Mouse (Mus musculus): Measurements from ENCODE around the gene Arcn1. TPM values are rescaled to one million over a fixed set of nuclear protein-coding genes. Genes with fewer than 3 reads are reported as not detected.
A peak's percentile ranks its signal among the peaks of the same experiment; 100 is the strongest.

Gene Arcn1
- polyA plus RNA-seq, 1 experiment, result 40.6 TPM

- H3K79me2 ChIP-seq (ENCODE audit: control insufficient read depth, insufficient read depth), result no peaks in the 10 kb centered on the region
- no peak overlapping the region for H3K4me3 ChIP-seq
- H3K4me2 ChIP-seq (ENCODE audit: low read depth), result no peak overlapping the region
- H3ac ChIP-seq (ENCODE audit: control insufficient read depth, insufficient read length), result no peak overlapping the region
- no peaks in the 10 kb centered on the region for H3K27me3 ChIP-seq (ENCODE audit: control insufficient read depth, insufficient read depth, insufficient read length)
- H3K36me3 ChIP-seq (ENCODE audit: control insufficient read depth, insufficient read depth), result peaks cover 33% of the 10 kb centered on the region
- no peak for TF ChIP-seq SRF (IDR thresholded peaks at IDR 0.05; ENCODE audit: control insufficient read depth, insufficient read length, low read depth)
- TF ChIP-seq MAX (IDR thresholded peaks at IDR 0.05; ENCODE audit: low read depth), result no peak
- TF ChIP-seq E2F4 (IDR thresholded peaks at IDR 0.05; ENCODE audit: insufficient read depth), result no peak
- TF ChIP-seq TCF12 (IDR thresholded peaks at IDR 0.05; ENCODE audit: insufficient read depth, poor library complexity, severe bottlenecking), result no peak
- TF ChIP-seq MYOD1 (IDR thresholded peaks at IDR 0.05; ENCODE audit: control insufficient read depth in 1 of 3, insufficient read length in 2 of 3, low read depth in 2 of 3), result no peak
- no peak for TF ChIP-seq MYOG (IDR thresholded peaks at IDR 0.05; ENCODE audit: control insufficient read depth in 1 of 3, insufficient read depth in 1 of 3, insufficient read length in 2 of 3, low read depth in 2 of 3)
- TF ChIP-seq TCF3 (IDR thresholded peaks at IDR 0.05; ENCODE audit: insufficient read length, low read depth), result no peak
- no peak for TF ChIP-seq REST (IDR thresholded peaks at IDR 0.05; ENCODE audit: insufficient read depth, insufficient read length)
- TF ChIP-seq CEBPB (IDR thresholded peaks at IDR 0.05; ENCODE audit: insufficient read depth, poor library complexity, severe bottlenecking), result no peak
- TF ChIP-seq USF1 (IDR thresholded peaks at IDR 0.05; ENCODE audit: low read depth), result no peak
- no peak for TF ChIP-seq POLR2A (IDR thresholded peaks at IDR 0.05; ENCODE audit: insufficient read length, low read depth)
- TF ChIP-seq POLR2AphosphoS2 (IDR thresholded peaks at IDR 0.05; ENCODE audit: insufficient read length, low read depth), result no peak
Observed at GRCm38 (mm10) chr9:44805536-44805935, 37.9 kb upstream of the Arcn1 start.

GRCm38 (mm10) chr9:44804678-44805077 is 37.0 kb upstream of the Arcn1 start:
- TF ChIP-seq TCF3 (IDR thresholded peaks at IDR 0.05; ENCODE audit: insufficient read length, low read depth), result no peak
- no peak for TF ChIP-seq TCF12 (IDR thresholded peaks at IDR 0.05; ENCODE audit: insufficient read depth, poor library complexity, severe bottlenecking)
- no peak for TF ChIP-seq USF1 (IDR thresholded peaks at IDR 0.05; ENCODE audit: low read depth)
- TF ChIP-seq POLR2A (IDR thresholded peaks at IDR 0.05; ENCODE audit: insufficient read length, low read depth), result no peak
- TF ChIP-seq MAX (IDR thresholded peaks at IDR 0.05; ENCODE audit: low read depth), result no peak
- TF ChIP-seq MYOG (IDR thresholded peaks at IDR 0.05; ENCODE audit: control insufficient read depth in 1 of 3, insufficient read depth in 1 of 3, insufficient read length in 2 of 3, low read depth in 2 of 3), result peak in 2 of 3 experiments; percentile 82 to 87
- peak in 2 of 3 experiments; percentile 46 to 65 for TF ChIP-seq MYOD1 (IDR thresholded peaks at IDR 0.05; ENCODE audit: control insufficient read depth in 1 of 3, insufficient read length in 2 of 3, low read depth in 2 of 3)
- no peak for TF ChIP-seq E2F4 (IDR thresholded peaks at IDR 0.05; ENCODE audit: insufficient read depth)
- no peak for TF ChIP-seq REST (IDR thresholded peaks at IDR 0.05; ENCODE audit: insufficient read depth, insufficient read length)
- peaks cover 25% of the 10 kb centered on the region for H3K36me3 ChIP-seq (ENCODE audit: control insufficient read depth, insufficient read depth)

GRCm38 (mm10) chr9:44802808-44803450 is 35.3 kb upstream of the Arcn1 start, which contains the start of gene Ttc36:
Ttc36 (minus strand) TSS chr9:44803072.
- Histone ChIP-seq H3K4me2 (ENCODE audit: low read depth) (no peak within 1 kb of the TSS), H3K36me3 (ENCODE audit: control insufficient read depth, insufficient read depth) (peaks cover 11% of the 10 kb centered on the region), H3K79me2 (ENCODE audit: control insufficient read depth, insufficient read depth) (no peaks in the 10 kb centered on the region), H3K4me3 (no peak within 1 kb of the TSS), H3K27me3 (ENCODE audit: control insufficient read depth, insufficient read depth, insufficient read length) (no peaks in the 10 kb centered on the region), H3ac (ENCODE audit: control insufficient read depth, insufficient read length) (no peak within 1 kb of the TSS)
- no peak for TF ChIP-seq MAX (IDR thresholded peaks at IDR 0.05; ENCODE audit: low read depth)
- TF ChIP-seq E2F4 (IDR thresholded peaks at IDR 0.05; ENCODE audit: insufficient read depth), result no peak
- no peak for TF ChIP-seq MYOD1 (IDR thresholded peaks at IDR 0.05; ENCODE audit: control insufficient read depth in 1 of 3, insufficient read length in 2 of 3, low read depth in 2 of 3)
- no peak for TF ChIP-seq POLR2A (IDR thresholded peaks at IDR 0.05; ENCODE audit: insufficient read length, low read depth)
- no peak for TF ChIP-seq SRF (IDR thresholded peaks at IDR 0.05; ENCODE audit: control insufficient read depth, insufficient read length, low read depth)
- TF ChIP-seq CEBPB (IDR thresholded peaks at IDR 0.05; ENCODE audit: insufficient read depth, poor library complexity, severe bottlenecking), result no peak
- TF ChIP-seq USF1 (IDR thresholded peaks at IDR 0.05; ENCODE audit: low read depth), result no peak

More at GRCm38 (mm10) chr9:44804678-44805077, 37.0 kb upstream of the Arcn1 start:
- Histone ChIP-seq H3K79me2 (ENCODE audit: control insufficient read depth, insufficient read depth) (no peaks in the 10 kb centered on the region), H3ac (ENCODE audit: control insufficient read depth, insufficient read length) (no peak overlapping the region), H3K27me3 (ENCODE audit: control insufficient read depth, insufficient read depth, insufficient read length) (no peaks in the 10 kb centered on the region), H3K4me2 (ENCODE audit: low read depth) (no peak overlapping the region), H3K4me3 (no peak overlapping the region)

GRCm38 (mm10) chr9:44801669-44802068 is 34.0 kb upstream of the Arcn1 start:
- Histone ChIP-seq H3ac (ENCODE audit: control insufficient read depth, insufficient read length) (no peak overlapping the region), H3K27me3 (ENCODE audit: control insufficient read depth, insufficient read depth, insufficient read length) (no peaks in the 10 kb centered on the region), H3K36me3 (ENCODE audit: control insufficient read depth, insufficient read depth) (peaks cover 5% of the 10 kb centered on the region), H3K4me2 (ENCODE audit: low read depth) (no peak overlapping the region), H3K4me3 (no peak overlapping the region), H3K79me2 (ENCODE audit: control insufficient read depth, insufficient read depth) (no peaks in the 10 kb centered on the region)
- TF ChIP-seq REST (IDR thresholded peaks at IDR 0.05; ENCODE audit: insufficient read depth, insufficient read length) (no peak), CEBPB (IDR thresholded peaks at IDR 0.05; ENCODE audit: insufficient read depth, poor library complexity, severe bottlenecking) (no peak), TCF3 (IDR thresholded peaks at IDR 0.05; ENCODE audit: insufficient read length, low read depth) (no peak), USF1 (IDR thresholded peaks at IDR 0.05; ENCODE audit: low read depth) (no peak), MYOD1 (IDR thresholded peaks at IDR 0.05; ENCODE audit: control insufficient read depth in 1 of 3, insufficient read length in 2 of 3, low read depth in 2 of 3) (no peak), MYOG (IDR thresholded peaks at IDR 0.05; ENCODE audit: control insufficient read depth in 1 of 3, insufficient read depth in 1 of 3, insufficient read length in 2 of 3, low read depth in 2 of 3) (no peak), TCF12 (IDR thresholded peaks at IDR 0.05; ENCODE audit: insufficient read depth, poor library complexity, severe bottlenecking) (no peak), E2F4 (IDR thresholded peaks at IDR 0.05; ENCODE audit: insufficient read depth) (no peak)

GRCm38 (mm10) chr9:44799958-44800324 is 32.3 kb upstream of the Arcn1 start:
- TF ChIP-seq MYOD1 (IDR thresholded peaks at IDR 0.05; ENCODE audit: control insufficient read depth in 1 of 3, insufficient read length in 2 of 3, low read depth in 2 of 3), result no peak
- TF ChIP-seq CEBPB (IDR thresholded peaks at IDR 0.05; ENCODE audit: insufficient read depth, poor library complexity, severe bottlenecking), result no peak
- TF ChIP-seq POLR2AphosphoS2 (IDR thresholded peaks at IDR 0.05; ENCODE audit: insufficient read length, low read depth), result no peak
- TF ChIP-seq POLR2A (IDR thresholded peaks at IDR 0.05; ENCODE audit: insufficient read length, low read depth), result no peak
- no peak for TF ChIP-seq MAX (IDR thresholded peaks at IDR 0.05; ENCODE audit: low read depth)
- no peak for TF ChIP-seq SRF (IDR thresholded peaks at IDR 0.05; ENCODE audit: control insufficient read depth, insufficient read length, low read depth)
- no peak for TF ChIP-seq REST (IDR thresholded peaks at IDR 0.05; ENCODE audit: insufficient read depth, insufficient read length)
- TF ChIP-seq E2F4 (IDR thresholded peaks at IDR 0.05; ENCODE audit: insufficient read depth), result no peak
- no peak for TF ChIP-seq MYOG (IDR thresholded peaks at IDR 0.05; ENCODE audit: control insufficient read depth in 1 of 3, insufficient read depth in 1 of 3, insufficient read length in 2 of 3, low read depth in 2 of 3)
- TF ChIP-seq USF1 (IDR thresholded peaks at IDR 0.05; ENCODE audit: low read depth), result no peak
- no peak for TF ChIP-seq TCF12 (IDR thresholded peaks at IDR 0.05; ENCODE audit: insufficient read depth, poor library complexity, severe bottlenecking)
- no peak for TF ChIP-seq TCF3 (IDR thresholded peaks at IDR 0.05; ENCODE audit: insufficient read length, low read depth)
- no peaks in the 10 kb centered on the region for H3K79me2 ChIP-seq (ENCODE audit: control insufficient read depth, insufficient read depth)
- H3K36me3 ChIP-seq (ENCODE audit: control insufficient read depth, insufficient read depth), result no peaks in the 10 kb centered on the region
- peak overlapping the region; percentile 89 for H3K4me2 ChIP-seq (ENCODE audit: low read depth)
- no peaks in the 10 kb centered on the region for H3K27me3 ChIP-seq (ENCODE audit: control insufficient read depth, insufficient read depth, insufficient read length)
- peak overlapping the region; percentile 8 for H3ac ChIP-seq (ENCODE audit: control insufficient read depth, insufficient read length)
- H3K4me3 ChIP-seq, result peak overlapping the region; percentile 25

Measured in myocyte (in vitro differentiated cells).